Mouse (Mus musculus): ENCODE measurements around the gene Tdrd6.

Tdrd6 gene

DNA sequence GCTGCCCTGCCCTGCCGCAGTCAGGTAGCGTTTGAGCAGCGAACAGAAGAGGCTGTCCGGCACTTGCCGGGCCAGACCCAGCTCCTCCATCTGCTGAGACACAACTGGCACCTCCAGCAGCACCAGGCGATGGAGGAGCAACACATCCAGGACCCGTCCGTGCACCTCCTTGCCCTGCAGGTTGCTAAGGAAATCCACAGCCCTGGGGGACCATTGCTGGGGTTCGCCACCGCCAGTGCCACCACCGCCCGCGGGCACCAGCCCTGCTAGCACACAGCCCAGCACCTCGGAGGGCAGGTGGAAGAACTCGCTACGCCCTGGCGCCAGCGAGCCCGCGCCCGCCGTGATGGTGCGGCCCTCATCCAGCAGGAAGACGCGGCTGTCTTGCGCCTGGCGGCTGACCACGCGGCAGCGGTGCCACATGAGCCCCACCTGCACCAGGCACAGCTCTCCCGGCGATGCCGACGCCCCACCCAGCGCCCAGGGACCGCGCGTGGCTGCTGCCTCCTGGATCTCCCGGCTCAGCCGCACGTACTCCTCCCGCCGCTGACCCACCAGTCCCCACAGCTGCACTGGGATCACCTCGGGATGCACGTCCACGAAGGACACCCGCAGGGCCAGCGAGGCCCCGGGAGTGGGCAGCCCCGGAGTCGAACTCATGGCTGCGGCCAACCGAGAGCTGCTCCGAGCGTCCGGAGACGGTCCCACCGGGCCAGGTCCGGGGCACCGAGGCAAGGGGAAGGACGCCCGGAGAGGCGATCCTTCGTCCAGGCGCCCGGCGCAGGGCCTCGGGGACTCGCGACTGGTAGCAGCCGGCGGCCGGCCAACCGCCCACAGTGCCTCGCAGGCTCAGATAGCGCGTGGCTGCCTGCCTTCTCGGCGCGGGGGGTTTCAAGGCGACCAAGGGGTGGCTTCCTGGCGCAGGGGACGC, at the start of gene Tdrd6:
TSS of gene Tdrd6 (minus strand) at position 804 of the 931 bp plus-strand sequence.
- DNase-seq (ENCODE audit: low spot score) = no peak

DNA sequence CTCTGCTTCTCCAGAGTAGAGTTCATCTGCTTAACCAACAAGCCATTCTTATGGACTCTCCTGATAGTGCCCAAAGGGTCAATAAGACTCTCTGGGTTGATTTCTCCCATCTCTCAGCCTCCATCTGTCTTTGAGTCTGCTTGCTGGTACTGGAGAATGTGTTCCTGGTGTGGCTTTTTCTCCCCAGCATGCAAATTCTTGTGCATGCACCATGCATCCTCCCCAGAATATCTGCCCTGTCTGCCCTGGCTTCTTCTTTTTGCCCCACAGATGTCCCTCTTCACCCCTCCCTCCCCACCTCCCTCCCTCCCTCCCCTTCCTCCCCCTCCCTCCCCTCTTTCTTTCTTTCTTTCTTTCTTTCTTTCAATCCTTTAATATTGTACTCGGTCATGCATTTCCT, 47.2 kb upstream of the Tdrd6 start:
- no peak for DNase-seq (ENCODE audit: low spot score)

DNA sequence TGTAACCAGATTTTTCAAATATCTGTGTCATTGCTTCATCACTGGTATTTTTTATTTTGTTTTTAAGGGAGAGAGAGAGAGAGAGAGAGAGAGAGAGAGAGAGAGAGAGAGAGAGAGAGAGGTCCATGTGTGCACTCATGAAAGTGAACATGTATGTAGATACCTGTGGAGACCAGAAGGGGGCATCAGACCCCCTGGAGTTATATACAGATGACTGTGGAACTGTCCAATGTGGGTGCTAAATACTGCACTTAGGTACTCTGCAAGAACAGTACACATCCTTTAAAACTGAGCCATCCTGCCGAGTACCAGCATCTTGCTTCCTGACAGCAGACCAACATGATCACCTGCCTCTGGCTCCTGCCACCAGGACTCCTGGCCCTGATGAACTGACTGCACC, 46.1 kb upstream of the Tdrd6 start:
- no peak for DNase-seq (ENCODE audit: low spot score)

DNA sequence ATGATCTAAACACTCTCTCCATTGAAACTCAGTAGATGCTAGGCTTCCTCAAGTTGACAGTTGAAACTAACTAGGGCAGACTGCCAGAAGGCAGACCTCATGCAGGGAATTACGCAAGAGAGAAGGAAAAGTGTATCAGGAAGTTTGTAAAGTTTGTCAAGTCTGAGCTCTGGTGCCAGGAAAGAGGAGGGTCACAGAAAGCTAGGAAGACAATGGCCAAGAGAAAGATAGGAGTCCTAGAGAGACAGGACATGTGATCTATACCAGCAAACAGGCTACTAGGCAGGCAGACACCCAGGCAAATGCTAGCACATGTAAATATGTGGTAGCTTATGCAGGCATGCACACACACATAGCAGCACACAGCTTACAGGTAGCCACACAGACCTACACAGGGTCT, 45.1 kb upstream of the Tdrd6 start:
- DNase-seq (ENCODE audit: low spot score) = no peak

DNA sequence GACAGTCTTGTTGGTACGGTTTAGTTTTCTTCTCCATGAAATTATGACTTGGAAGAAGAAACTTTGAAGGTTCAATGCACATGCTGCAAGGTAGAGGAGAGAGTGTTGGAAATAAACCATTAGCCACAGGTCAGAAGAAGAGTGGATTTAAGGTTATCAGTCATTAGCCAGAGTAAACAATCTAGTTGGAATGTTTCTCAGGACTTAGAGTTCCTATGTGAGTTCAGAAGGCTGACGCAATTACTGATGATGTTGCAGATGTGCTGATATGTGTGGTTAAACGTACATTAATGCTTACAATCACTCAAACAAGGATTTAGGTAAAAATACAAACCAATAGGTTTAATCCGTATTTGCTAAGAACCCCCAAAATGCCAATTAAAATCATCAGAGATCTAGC, 41.8 kb upstream of the Tdrd6 start:
- DNase-seq (ENCODE audit: low spot score) = no peak

DNA sequence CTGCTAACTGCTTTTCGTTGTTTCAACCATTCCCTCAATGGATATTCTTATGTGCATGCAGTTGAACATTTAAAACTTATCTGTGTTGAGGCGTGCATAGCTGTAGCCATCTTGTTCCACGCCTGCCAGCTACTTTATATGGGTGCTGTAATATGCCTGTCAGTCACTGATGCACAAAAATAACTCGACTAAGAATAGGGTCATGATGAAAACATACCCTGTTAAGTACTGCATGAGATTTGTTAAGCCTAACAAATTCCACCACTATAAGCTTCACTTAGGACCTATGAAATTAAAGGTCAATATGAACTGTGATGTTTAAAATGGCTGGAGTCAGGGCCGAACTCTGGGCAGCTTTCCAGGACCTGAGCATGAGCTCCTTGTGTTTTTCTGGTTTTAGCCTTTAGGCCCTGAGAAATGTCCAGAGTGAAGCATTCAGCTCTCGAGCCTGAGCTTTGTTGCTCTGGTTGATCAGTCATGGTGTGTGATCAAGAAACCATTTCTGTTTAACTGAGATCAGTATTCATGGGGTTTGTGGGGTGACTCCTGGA, 39.1 kb upstream of the Tdrd6 start:
- no peak for DNase-seq (ENCODE audit: low spot score)

DNA sequence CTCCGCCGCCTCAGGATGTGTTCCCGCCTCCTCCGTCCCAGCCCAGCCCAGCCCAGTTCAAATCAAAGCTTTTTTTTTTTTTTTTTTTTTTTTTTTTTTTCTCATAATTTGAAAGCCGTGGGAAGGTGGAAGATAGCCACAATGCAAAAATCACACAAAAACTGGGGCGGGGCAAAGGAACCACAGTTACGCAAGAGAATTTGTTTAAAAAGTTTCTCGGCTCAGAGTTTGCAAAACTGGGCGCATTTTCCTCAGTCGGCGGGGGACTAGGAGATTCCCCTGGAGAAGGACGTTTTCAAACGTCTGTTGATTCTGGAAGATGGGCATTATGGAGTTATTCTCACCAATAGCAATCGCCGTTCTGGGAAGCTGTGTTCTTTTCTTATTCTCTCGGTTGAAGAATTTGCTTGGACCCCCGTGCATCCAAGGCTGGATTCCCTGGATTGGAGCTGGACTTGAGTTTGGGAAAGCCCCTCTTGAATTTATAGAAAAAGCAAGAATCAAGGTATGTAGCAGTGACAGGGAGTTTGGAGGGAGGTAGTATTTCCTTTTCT, 37.3 kb upstream of the Tdrd6 start, which contains the start of gene Cyp39a1:
TSS of gene Cyp39a1 (plus strand) at position 136 of the 554 bp plus-strand sequence.
- DNase-seq (ENCODE audit: low spot score) = no peak

DNA sequence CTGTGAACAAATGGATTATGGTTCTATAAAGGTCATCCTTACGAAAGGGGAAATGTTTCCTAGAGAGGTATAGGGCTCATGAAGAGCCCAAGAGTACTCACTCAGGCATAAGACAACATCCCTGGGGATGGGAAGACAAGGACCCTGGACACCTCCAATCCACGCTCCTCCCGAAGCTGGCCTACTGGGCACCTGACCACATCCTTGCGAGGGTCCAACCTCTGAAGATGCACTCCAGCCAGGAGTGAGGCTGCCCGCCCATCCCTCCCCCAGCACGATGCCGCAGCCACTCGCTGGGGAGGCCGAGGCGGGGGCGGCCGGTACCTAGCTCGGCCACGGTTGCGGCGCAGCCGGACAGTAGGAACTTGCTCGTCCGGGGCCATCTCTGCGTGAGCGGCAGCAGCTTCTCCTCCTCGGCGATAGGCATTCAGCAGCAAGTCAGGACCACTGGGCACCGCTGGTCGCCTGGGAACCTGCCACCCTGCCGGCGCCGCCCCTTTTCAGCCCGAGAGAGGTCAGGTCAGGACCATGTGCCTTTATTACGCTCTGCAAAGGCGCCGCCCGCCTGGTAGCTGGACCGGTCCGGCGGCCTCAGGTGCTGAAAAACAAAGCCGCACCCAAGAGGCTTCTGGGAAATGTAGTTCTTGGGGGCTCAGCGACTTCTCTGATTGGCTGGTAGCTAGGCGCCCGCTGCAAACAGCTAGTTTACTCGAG, 36.6 kb upstream of the Tdrd6 start, which contains the start of gene Slc25a27:
TSS of gene Slc25a27 (minus strand) at position 639 of the 714 bp plus-strand sequence.
- peak; percentile 38 for DNase-seq (ENCODE audit: low spot score)

DNA sequence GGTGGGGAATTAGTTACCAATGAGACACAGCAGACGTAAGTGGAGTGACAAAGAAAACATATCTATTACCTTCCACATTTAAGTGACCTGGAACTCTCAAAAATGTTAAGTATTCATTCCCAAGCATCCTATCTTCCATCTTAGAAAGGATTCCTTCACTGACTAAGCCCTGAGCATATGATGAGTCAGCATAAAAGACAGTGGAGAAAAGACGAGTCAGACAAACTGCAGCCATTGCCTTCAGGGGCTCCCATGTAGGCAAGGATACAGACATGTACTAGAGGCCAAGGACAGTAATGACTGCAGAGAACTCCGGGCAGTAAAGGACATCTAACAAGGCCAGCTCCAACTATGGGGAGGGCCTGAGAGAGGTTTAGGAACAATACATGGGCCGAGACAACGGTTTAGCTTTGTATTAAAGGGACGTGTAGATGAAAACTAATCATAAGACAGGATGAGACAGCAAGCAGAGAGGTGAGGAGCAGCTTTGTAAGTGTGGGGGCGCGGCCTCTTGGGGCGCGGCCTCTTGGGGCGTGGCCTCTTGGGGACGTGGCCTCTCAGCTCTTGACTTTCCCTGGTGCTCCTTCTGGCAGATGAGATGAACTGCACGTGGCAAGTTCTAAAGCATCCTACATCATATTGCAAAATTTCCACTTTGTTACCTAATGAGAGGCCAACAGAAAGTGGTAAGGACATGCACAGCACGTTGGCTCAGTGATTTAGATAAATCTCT, 21.4 kb upstream of the Tdrd6 start:
- no peak for DNase-seq (ENCODE audit: low spot score)

DNA sequence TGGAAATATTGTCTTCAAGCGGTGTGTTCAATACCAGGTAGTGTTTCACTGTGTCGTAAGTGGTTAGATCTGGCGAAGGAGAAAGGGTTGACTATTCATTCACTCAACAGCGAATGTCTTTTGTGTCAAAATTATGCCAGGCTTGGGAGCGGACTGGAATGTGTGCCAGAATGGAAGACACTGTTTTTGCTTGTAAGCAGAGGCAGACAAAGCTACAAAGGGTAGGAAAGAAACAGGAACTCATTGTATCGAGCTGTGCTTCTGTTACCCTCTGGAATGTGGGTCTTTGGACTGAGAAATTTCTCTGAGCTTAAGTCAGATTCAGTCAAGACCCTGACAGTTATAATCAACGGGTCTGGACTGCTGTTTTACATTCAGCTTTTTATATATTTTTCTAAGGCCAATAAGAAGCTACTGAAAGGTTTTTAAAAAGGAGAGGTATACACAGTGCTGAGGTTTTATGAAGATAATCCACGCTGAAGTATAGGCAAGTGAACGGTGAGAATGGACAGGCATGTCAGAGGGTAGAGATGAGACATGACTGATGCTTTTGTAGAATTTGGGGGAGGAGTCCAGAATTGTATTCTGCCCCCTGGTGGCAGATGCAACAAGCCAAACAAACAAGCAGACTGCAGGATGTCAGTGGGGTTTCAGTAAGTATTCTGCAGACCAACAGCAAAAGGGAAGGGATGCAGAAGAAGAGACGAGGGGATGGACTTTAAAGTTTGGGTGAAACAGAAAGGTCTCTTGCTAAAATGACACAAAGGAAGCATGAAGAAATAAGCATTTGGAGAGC, 19.7 kb upstream of the Tdrd6 start:
- DNase-seq (ENCODE audit: low spot score) = no peak

DNA sequence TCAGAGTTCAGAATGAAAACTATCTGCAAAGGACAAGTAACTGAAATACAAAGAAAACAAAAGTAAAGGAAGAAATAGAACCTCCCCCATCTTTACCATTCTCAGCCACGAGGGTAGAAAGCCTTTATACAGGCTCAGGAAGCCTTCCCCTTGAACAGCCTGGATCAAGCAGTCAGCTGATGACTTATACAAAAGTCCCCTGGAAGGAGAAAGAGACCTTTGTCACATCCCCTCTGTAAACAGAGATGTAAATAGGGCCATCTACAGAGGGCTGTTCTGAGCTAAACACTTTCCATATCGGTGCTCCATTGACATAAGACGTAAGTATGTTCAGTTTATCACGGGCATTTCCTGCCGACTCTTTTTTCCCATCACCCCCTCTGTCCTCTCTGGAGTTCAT, 16.8 kb upstream of the Tdrd6 start:
- DNase-seq (ENCODE audit: low spot score) = no peak

DNA sequence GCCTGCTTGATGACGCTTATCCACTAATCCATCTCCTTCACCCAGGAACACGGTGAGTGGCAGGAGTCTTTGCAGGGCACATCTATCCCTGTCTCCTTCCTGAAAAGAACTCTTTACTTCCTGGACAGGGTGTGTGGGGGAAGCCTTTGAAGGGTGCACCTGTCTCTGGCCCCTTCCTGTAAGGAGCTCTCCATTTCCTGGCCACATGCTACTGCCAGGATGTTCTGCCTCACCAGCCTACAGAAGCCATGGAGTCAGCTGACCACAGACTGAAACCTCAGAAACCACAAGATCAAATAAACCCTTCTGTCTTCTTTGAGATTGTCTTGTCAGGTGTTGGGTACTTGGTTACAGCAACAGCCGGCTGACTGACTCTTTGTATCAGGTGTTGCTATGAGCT, 15.0 kb upstream of the Tdrd6 start:
- no peak for DNase-seq (ENCODE audit: low spot score)

DNA sequence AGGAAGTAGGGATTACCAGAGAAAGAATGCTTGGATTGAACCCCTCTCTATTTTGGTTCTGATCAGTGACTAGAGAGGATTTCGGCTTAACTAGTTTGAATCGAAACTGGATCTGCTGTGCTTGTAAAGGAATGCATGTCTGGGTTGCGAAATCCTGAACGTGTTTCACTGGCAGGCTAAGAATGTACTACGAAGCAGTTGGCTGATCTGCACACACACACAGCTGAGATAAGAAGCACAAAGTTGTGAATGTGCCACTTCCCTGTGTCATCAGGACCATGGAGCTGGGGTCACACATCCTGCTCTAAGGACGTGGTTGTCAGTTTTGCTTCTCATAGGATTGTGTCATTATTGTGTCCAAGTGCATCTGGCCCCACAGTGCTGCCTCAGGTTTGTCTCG, 14.3 kb upstream of the Tdrd6 start:
- DNase-seq (ENCODE audit: low spot score) = no peak

DNA sequence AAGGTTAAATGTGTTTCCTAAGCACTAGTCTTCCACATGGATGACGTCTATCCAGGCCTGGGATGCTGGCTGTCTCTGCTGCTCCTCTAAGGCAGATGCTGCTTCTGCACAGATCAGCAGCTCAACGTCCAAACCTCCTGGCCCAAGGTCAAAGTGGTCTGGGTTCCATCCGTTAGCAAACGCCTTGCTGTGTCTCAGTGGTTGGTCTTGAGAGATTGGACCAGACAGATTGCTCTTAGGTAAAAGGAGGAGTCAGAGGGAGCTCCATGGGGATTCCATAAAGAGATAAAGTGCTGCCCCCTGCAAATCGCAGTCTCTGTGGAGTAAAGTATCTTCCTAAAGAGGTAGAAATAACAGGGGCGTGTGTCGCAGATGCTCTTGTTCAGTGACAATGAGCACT, 13.1 kb upstream of the Tdrd6 start:
- DNase-seq (ENCODE audit: low spot score) = no peak

DNA sequence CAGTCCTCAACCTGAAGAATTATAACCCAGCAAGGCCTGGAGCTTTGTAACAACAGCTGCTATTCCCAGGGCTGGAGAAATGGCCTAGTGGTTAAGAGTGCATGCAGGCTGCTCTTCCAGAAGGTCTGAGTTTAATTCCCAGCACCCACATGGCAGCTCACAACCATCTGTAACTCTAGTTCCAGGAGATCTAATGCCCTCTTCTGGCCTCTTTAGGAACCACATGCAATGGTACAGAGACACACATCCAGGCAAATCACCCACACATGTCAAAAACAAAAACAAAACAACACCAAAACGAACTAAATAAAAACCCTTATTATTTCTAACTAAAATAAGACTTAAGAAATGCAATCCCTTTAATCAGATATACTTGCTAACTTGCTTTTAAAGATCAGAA, 10.7 kb upstream of the Tdrd6 start:
- no peak for DNase-seq (ENCODE audit: low spot score)

DNA sequence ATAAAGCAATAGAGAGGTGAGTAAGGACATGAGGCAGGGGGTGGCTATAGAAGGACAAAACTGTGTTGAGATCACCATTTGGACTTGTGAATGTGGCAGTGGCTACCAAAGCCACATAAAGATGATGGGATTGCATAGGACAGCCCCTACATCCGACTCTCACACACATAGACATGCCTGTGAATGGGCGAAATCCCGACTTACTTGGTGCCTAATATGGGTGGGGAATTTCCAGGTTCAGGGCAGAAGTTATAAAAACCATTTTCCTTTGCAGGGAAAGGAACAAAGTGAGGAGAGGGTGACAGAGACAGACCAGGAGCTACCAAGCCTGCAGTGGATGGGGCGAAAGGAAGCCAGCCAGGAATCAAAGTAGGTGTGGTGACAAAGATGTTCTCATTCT, 7.0 kb upstream of the Tdrd6 start:
- DNase-seq (ENCODE audit: low spot score) = no peak

DNA sequence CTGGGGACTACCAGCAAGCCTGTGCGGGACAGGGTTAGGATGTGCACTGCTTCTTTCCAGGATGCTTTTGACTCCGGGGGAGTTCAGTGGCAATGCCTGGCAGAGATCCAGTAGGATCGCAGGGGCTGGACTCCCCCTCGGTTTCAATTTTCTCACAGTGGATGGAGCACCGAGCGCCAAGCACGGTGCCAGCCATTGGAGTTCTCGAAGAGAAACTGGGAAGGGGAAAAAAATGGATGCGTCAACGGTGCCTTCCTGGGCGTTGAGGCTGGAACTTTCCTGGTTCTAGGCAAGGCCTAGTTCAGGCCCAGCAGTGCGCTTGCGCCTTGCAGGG, 295 bp upstream of the Tdrd6 start:
- DNase-seq (ENCODE audit: low spot score) = no peak

DNA sequence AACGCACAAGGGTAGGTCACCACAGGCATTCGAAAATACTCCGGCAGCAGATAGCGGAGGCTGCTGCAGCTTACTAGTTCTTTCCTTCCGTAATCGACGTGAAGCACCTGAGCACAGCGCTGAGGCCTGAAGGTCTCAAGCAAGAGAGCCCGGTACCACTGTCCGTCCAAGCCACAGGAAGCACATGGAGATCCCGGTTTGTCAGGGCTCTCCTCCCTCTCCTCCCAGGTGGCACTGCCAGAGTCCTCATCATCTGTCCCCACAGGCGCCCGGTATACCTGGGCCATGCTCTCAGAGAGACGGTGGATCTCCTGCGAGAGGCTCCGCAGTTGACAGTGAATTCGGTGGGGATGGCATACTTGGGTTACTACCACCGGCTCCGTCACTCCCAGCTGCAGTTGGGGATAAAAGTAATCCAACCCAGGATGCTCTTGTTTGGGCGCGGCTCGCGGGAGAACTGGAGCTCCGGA, 1.0 kb downstream of the Tdrd6 start:
- DNase-seq (ENCODE audit: low spot score) = no peak

DNA sequence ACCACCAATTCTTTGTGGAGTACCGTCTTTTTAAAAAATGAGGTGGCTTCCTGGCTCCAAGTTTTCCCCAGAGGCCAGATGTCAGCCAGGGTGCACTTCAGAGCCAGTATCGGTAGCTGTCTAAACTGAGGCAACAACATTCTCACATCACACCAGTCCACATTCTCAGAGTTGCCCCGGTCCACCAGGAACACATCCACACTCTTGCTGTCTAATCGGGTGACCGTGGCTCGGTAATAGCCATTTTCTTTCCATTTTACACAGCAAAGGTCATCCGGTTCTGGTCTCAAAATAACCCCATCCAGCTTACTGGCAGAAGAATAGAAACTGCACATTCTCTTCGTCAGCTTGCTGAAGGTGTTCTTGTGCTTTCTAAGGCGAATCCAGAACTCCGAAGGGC, 1.9 kb downstream of the Tdrd6 start:
- DNase-seq (ENCODE audit: low spot score) = no peak

DNA sequence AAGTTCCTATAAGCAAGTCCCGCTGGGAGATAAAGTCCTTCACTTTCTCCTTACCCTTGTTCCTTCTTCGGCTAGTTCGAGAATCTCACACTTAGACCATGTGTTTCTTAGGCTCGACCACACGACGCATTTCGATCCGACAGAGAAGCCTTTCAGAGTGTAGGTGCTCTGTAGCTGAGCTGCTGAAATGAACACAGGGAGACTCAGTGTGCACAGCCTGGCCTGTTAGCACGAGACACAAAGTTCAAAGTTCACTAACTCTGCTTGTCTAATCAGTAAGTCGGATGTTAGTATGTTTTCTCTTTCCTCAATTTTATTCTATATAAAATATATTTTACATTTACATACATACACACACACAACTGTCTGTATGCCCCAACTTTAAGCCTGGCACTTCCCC, 8.0 kb downstream of the Tdrd6 start:
- no peak for DNase-seq (ENCODE audit: low spot score)

DNA sequence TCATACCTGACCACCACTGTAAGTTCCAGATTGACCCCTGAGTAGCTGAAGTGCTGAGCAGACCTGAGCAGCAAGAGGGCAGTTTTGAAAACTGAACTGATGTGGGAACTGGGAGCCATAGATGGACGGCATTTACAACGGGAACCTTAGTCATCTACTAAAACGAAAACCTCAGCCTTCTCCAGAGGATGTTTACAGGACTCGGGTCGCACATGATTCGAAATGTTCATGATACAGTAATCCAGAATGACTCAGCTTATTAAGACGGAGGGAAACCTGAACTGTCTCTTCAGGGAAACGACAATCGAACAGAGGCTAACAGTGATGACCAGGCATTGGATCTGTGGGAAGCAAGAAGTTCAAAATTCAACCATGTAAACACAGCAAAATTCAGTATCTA, 10.9 kb downstream of the Tdrd6 start:
- no peak for DNase-seq (ENCODE audit: low spot score)
